10 mouse cellular contexts compared by ENCODE assay signal in genomic region chr15:88036146-88037000, GRCm38 (mm10).
A peak's percentile ranks its signal among the peaks of the same experiment; 100 is the strongest.
DNase-seq lines count a peak whose midpoint lies in the region; ATAC-seq lines count a peak whose summit lies in the region.
"Had no signal": no experiment of that assay in that cellular context is flagged by ENCODE, and none has a peak within 500 bp of the region (broad histone marks: within the 10 kb centered on the region; RNA-seq: fewer than 3 reads in every experiment).

No protein-coding gene starts in this region.

- no peak overlapping the region for H3K4me2 ChIP-seq in lung, embryonic 16.5 days (ENCODE audit: low read depth, low read length)
- H3K4me2 ChIP-seq in neural tube, embryonic 14.5 days (ENCODE audit: low read depth, low read length) = no peak overlapping the region

- no peaks in the 10 kb centered on the region for H3K9me3 ChIP-seq in lung, embryonic 16.5 days (ENCODE audit: control insufficient read depth, low read length)
- H3K9me3 ChIP-seq in neural tube, embryonic 14.5 days (ENCODE audit: control insufficient read depth, low read length) = no peaks in the 10 kb centered on the region

- peak; percentile 51 for ATAC-seq in lung, embryonic 16.5 days (ENCODE audit: low read depth)
- peak; percentile 65; the same call in 1 of the 2 replicates for ATAC-seq in neural tube, embryonic 14.5 days (ENCODE audit: low read depth)
- ATAC-seq: Patski had no signal

- no peaks in the 10 kb centered on the region for H3K4me1 ChIP-seq in lung, embryonic 16.5 days (replicated peaks; ENCODE audit: control insufficient read depth, insufficient read depth, low read length)
- H3K4me1 ChIP-seq in neural tube, embryonic 14.5 days (ENCODE audit: control insufficient read depth, insufficient read depth, low read length) = peaks cover 3% of the 10 kb centered on the region; the same call in 1 of the 2 replicates
- H3K4me1 ChIP-seq: megakaryocyte, embryonic 14.5 days had no signal

- 34% methylated on average over 22 of the region's 22 CpGs for WGBS in lung, embryonic 16.5 days
- WGBS in neural tube, embryonic 14.5 days = 43% methylated on average over 22 of the region's 22 CpGs

- no peak overlapping the region for H3K4me3 ChIP-seq in lung, embryonic 16.5 days (ENCODE audit: low read length)
- H3K4me3 ChIP-seq in neural tube, embryonic 14.5 days (ENCODE audit: low read depth, low read length) = no peak overlapping the region
- H3K4me3 ChIP-seq: megakaryocyte, embryonic 14.5 days had no signal

- H3K27ac ChIP-seq in lung, embryonic 16.5 days (ENCODE audit: low read length) = no peak overlapping the region
- H3K27ac ChIP-seq in neural tube, embryonic 14.5 days (ENCODE audit: low read depth, low read length) = no peak overlapping the region

- no peaks in the 10 kb centered on the region for H3K27me3 ChIP-seq in lung, embryonic 16.5 days (ENCODE audit: control insufficient read depth, insufficient read depth, low read depth, low read length)
- H3K27me3 ChIP-seq in neural tube, embryonic 14.5 days (ENCODE audit: control insufficient read depth, insufficient read depth, low read length) = no peaks in the 10 kb centered on the region
- H3K27me3 ChIP-seq: megakaryocyte, embryonic 14.5 days had no signal

- no peak overlapping the region for H3K9ac ChIP-seq in lung, embryonic 16.5 days (ENCODE audit: low read length)
- no peak overlapping the region for H3K9ac ChIP-seq in neural tube, embryonic 14.5 days (replicated peaks; ENCODE audit: low read depth, low read length)

- no peaks in the 10 kb centered on the region for H3K36me3 ChIP-seq in lung, embryonic 16.5 days (ENCODE audit: control insufficient read depth, insufficient read depth, low read length)
- H3K36me3 ChIP-seq in neural tube, embryonic 14.5 days (ENCODE audit: control insufficient read depth, insufficient read depth, low read length) = no peaks in the 10 kb centered on the region

- peak; percentile 49 for DNase-seq in cerebellum, postnatal 10 days
- no peak for DNase-seq in cerebellum, postnatal 36 days
- DNase-seq in left cerebral cortex, adult 11 months (ENCODE audit: low spot score) = peak; percentile 16
- DNase-seq in left cerebral cortex, adult 18-20 months (ENCODE audit: low spot score in 2 of 2) = no peak
- no peak for DNase-seq in natural killer cell, adult 2 months (ENCODE audit: low spot score in 2 of 2)
- DNase-seq in cerebellum, adult 8-10 months = no peak

Comparison
In these comparisons a context has a peak if more than half of its experiments do, and no peak if none do; other contexts are left out.
1. DNase-seq: peak in cerebellum, postnatal 10 days (2 of 2) and left cerebral cortex, adult 11 months (single experiment); none in cerebellum, postnatal 36 days (0 of 2), left cerebral cortex, adult 18-20 months (0 of 2), natural killer cell, adult 2 months (0 of 2) and cerebellum, adult 8-10 months (single experiment).